Mouse (Mus musculus): Measurements from ENCODE around the gene Pou3f1.

- TF ChIP-seq CTCF (IDR thresholded peaks at IDR 0.05; ENCODE audit: low read depth) (no peak), EP300 (IDR thresholded peaks at IDR 0.05; ENCODE audit: low read depth) (no peak)
Observed at GRCm38 (mm10) chr4:124683474-124683873, 26.9 kb downstream of the Pou3f1 start.

Data from liver, postnatal 0 days (tissue).